Comparison of ENCODE assay signal across 28 mouse cellular contexts in genomic region chr12:117261165-117261440, GRCm38 (mm10).
DNase-seq lines count a peak whose midpoint lies in the region; ATAC-seq lines count a peak whose summit lies in the region.
"Had no signal": no experiment of that assay in that cellular context is flagged by ENCODE, and none has a peak within 500 bp of the region (broad histone marks: within the 10 kb centered on the region; RNA-seq: fewer than 3 reads in every experiment).

No protein-coding gene starts in this region.

- H3K4me1 ChIP-seq in forebrain, embryonic 12.5 days = peaks cover 75% of the 10 kb centered on the region
- peaks cover 21% of the 10 kb centered on the region for H3K4me1 ChIP-seq in forebrain, embryonic 14.5 days (ENCODE audit: control insufficient read depth, insufficient read depth, low read length)
- H3K4me1 ChIP-seq in midbrain, embryonic 12.5 days = peaks cover 59% of the 10 kb centered on the region
- H3K4me1 ChIP-seq in midbrain, embryonic 14.5 days (ENCODE audit: control insufficient read depth, insufficient read depth, low read length) = peaks cover 43% of the 10 kb centered on the region

- 0 out of 2 replicates have a peak overlapping the region, but pooled peaks have one; percentile 9 for H3K27ac ChIP-seq in forebrain, embryonic 12.5 days
- H3K27ac ChIP-seq in forebrain, embryonic 14.5 days (ENCODE audit: low read depth, low read length) = no peak overlapping the region
- H3K27ac ChIP-seq in midbrain, embryonic 12.5 days (replicated peaks) = peak overlapping the region; percentile 52
- H3K27ac ChIP-seq in midbrain, embryonic 14.5 days (replicated peaks; ENCODE audit: low read depth, low read length) = no peak overlapping the region
- H3K27ac ChIP-seq: heart, adult 2 months; liver, embryonic 12.5 days; neural tube, embryonic 13.5 days had no signal

- no peaks in the 10 kb centered on the region for H3K9me3 ChIP-seq in forebrain, embryonic 12.5 days
- H3K9me3 ChIP-seq in forebrain, embryonic 14.5 days (replicated peaks; ENCODE audit: control insufficient read depth, low read length) = no peaks in the 10 kb centered on the region
- H3K9me3 ChIP-seq in midbrain, embryonic 12.5 days = no peaks in the 10 kb centered on the region
- no peaks in the 10 kb centered on the region for H3K9me3 ChIP-seq in midbrain, embryonic 14.5 days (ENCODE audit: control insufficient read depth, low read length)
- H3K9me3 ChIP-seq: heart, embryonic 12.5 days; hindbrain, embryonic 15.5 days; liver, embryonic 12.5 days; neural tube, embryonic 13.5 days had no signal

- H3K4me2 ChIP-seq in forebrain, embryonic 12.5 days = no peak overlapping the region
- H3K4me2 ChIP-seq in forebrain, embryonic 14.5 days (ENCODE audit: low read length) = no peak overlapping the region
- H3K4me2 ChIP-seq in midbrain, embryonic 12.5 days (replicated peaks) = no peak overlapping the region
- no peak overlapping the region for H3K4me2 ChIP-seq in midbrain, embryonic 14.5 days (ENCODE audit: low read length)
- H3K4me2 ChIP-seq: heart, embryonic 12.5 days; hindbrain, embryonic 15.5 days; liver, embryonic 12.5 days; neural tube, embryonic 13.5 days had no signal

- WGBS in forebrain, embryonic 12.5 days = 46% methylated on average over 3 of the region's 3 CpGs
- 53% methylated on average over 3 of the region's 3 CpGs for WGBS in forebrain, embryonic 14.5 days
- WGBS in midbrain, embryonic 12.5 days = 47% methylated on average over 3 of the region's 3 CpGs
- WGBS in midbrain, embryonic 14.5 days = 54% methylated on average over 3 of the region's 3 CpGs

- no peak for ATAC-seq in forebrain, embryonic 12.5 days (ENCODE audit: low FRiP score)
- no peak for ATAC-seq in forebrain, embryonic 14.5 days
- ATAC-seq in midbrain, embryonic 12.5 days (ENCODE audit: low FRiP score, low read depth) = no peak
- no peak for ATAC-seq in midbrain, embryonic 14.5 days (ENCODE audit: low FRiP score, low TSS enrichment)
- ATAC-seq: forebrain, embryonic 16.5 days; inflammation-experienced regulatory T-cells, adult 6 months had no signal

- no peak overlapping the region for H3K4me3 ChIP-seq in forebrain, embryonic 12.5 days (replicated peaks)
- no peak overlapping the region for H3K4me3 ChIP-seq in forebrain, embryonic 14.5 days (ENCODE audit: low read depth, low read length)
- no peak overlapping the region for H3K4me3 ChIP-seq in midbrain, embryonic 12.5 days
- H3K4me3 ChIP-seq in midbrain, embryonic 14.5 days (replicated peaks; ENCODE audit: low read depth, low read length) = no peak overlapping the region
- H3K4me3 ChIP-seq: heart, adult 2 months; heart, embryonic 12.5 days; hindbrain, embryonic 15.5 days; liver, embryonic 12.5 days; myocyte; neural tube, embryonic 13.5 days had no signal

- no peaks in the 10 kb centered on the region for H3K27me3 ChIP-seq in forebrain, embryonic 12.5 days
- no peaks in the 10 kb centered on the region for H3K27me3 ChIP-seq in forebrain, embryonic 14.5 days (replicated peaks; ENCODE audit: control insufficient read depth, insufficient read depth, low read length)
- no peaks in the 10 kb centered on the region for H3K27me3 ChIP-seq in midbrain, embryonic 12.5 days
- no peaks in the 10 kb centered on the region for H3K27me3 ChIP-seq in midbrain, embryonic 14.5 days (ENCODE audit: control insufficient read depth, insufficient read depth, low read length)
- H3K27me3 ChIP-seq: hindbrain, embryonic 15.5 days had no signal

- DNase-seq in forebrain, embryonic 14.5 days (ENCODE audit: low spot score) = no peak
- DNase-seq in midbrain, embryonic 14.5 days = no peak
- peak; percentile 93 for DNase-seq in ZHBTc4 (ENCODE audit: low read depth, low spot score)
- no peak for DNase-seq in layer of hippocampus, postnatal 36 days
- no peak for DNase-seq in urinary bladder, postnatal 25 days (ENCODE audit: low spot score)
- DNase-seq: adrenal gland, postnatal 36 days; cerebellum, adult 18-20 months; cerebellum, postnatal 10 days; heart, adult 2 months; heart, postnatal 4 days; kidney, adult 11 months; kidney, postnatal 25 days; left cerebral cortex, postnatal 4 days; lung, adult 2 months; lung, postnatal 10 days; right cerebral cortex, postnatal 4 days; thymus, adult 2 months; thymus, postnatal 36 days had no signal

- no peak overlapping the region for H3K9ac ChIP-seq in forebrain, embryonic 12.5 days
- no peak overlapping the region for H3K9ac ChIP-seq in forebrain, embryonic 14.5 days (ENCODE audit: low read length)
- no peak overlapping the region for H3K9ac ChIP-seq in midbrain, embryonic 12.5 days (replicated peaks)
- no peak overlapping the region for H3K9ac ChIP-seq in midbrain, embryonic 14.5 days (replicated peaks; ENCODE audit: low read length)
- H3K9ac ChIP-seq: heart, embryonic 12.5 days; hindbrain, embryonic 15.5 days; liver, embryonic 12.5 days; neural tube, embryonic 13.5 days had no signal

- H3K36me3 ChIP-seq in forebrain, embryonic 12.5 days (replicated peaks) = peaks cover 23% of the 10 kb centered on the region
- H3K36me3 ChIP-seq in forebrain, embryonic 14.5 days (ENCODE audit: control insufficient read depth, insufficient read depth, low read length) = peaks cover 4% of the 10 kb centered on the region; the same call in 1 of the 2 replicates
- peaks cover 46% of the 10 kb centered on the region for H3K36me3 ChIP-seq in midbrain, embryonic 12.5 days
- peaks cover 20% of the 10 kb centered on the region for H3K36me3 ChIP-seq in midbrain, embryonic 14.5 days (ENCODE audit: control insufficient read depth, insufficient read depth, low read length)
- H3K36me3 ChIP-seq: G1E; heart, embryonic 12.5 days; hindbrain, embryonic 15.5 days; liver, embryonic 12.5 days; neural tube, embryonic 13.5 days had no signal

Comparison
In these comparisons a context has a peak if more than half of its experiments do, and no peak if none do; other contexts are left out.
1. H3K27ac ChIP-seq: peak in forebrain, embryonic 12.5 days (single experiment) and midbrain, embryonic 12.5 days (single experiment); none in forebrain, embryonic 14.5 days (single experiment) and midbrain, embryonic 14.5 days (single experiment).